Mouse (Mus musculus) liver, embryonic 14.5 days (tissue): Measurements from ENCODE around the gene Tfeb.

Source experiments
- CTCF ChIP-seq: IDR thresholded peaks from 2 replicates; pipeline ENCODE4 v1.5.1; 2016; ENCODE audit warnings: antibody characterized with exemption, low read depth, control low read depth
- EP300 ChIP-seq: IDR thresholded peaks from 2 replicates; pipeline ENCODE4 v1.6.1; 2016; ENCODE audit warnings: antibody characterized with exemption, low read depth

DNA sequence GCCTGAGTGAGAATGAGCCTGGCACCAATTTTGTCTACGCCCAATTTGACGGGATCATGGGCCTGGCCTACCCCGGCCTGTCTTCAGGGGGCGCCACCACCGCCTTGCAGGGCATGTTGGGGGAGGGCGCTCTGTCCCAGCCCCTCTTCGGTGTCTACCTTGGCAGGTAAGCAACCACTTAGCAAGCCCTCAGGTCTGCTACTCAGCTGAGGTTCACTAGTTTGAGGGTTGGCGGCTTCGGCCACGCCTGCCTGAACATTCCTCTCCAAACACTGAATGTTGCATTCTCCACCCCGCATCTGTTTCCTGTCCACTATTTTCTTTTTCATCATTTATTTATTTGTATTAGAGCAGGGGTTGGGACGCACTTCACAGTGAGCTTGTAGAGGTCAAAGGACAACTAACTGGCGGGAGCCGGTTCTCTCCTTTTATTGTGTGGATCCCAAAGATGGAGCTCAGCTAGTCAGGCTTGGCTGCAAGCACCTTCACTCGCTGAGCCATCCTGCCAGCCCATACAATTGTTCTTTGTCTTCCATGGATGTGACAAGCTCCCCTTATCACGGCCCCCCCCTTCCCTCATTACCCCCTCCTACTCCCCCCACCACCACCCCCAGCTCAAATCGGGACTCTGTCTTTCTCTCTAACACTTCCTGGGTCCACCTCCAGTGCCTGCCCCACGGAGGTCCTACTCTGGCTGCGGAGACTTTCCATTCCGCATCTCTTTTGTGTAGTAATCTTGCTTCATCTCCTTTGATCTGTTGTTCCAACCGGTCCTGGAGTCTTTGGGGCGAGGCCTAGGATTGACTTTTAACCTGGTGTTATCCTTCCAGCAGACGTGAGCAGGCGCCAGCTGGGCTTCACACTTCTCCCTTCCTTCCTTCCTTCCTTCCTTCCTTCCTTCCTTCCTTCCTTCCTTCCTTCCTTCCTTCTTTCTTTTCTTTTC lies 5.9 kb upstream of the Tfeb start:
- TF ChIP-seq CTCF (peak; percentile 26; the same call in 1 of the 2 replicates), EP300 (no peak)
